Mouse (Mus musculus) telencephalon, adult 2 months (tissue): ENCODE results near the gene Aldh9a1.

Experiments used
- DNase-seq: peaks from one replicate; pipeline ENCODE4 v3.0.0-alpha.2; 2011; ENCODE audit warnings: low read depth, low spot score

The Aldh9a1 gene

DNA sequence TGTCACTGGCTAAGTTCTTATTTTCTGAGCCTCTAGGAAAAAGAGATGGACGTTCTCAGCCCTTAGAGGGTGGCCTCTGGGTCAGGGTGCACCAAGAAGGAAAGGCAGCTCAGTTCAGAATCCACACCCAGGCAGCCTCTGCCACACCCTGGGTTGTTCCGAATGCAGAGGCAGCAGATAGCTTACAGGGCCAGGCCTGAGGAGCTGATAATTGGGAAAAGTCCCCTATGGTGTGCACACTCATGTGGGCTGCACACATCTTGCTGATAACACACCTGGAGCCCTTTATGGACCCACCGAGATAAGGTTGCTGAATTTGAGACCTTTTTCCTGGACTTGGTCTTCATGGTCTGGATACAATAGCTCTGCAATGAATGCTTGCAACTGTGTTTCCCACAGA lies 34.4 kb downstream of the Aldh9a1 start:
- no peak for DNase-seq

- DNase-seq, result no peak
These were observed 35.4 kb downstream of the Aldh9a1 start for GRCm38 (mm10) chr1:167385211-167385610.

- no peak for DNase-seq
These were observed 35.8 kb downstream of the Aldh9a1 start for GRCm38 (mm10) chr1:167385636-167386035.

DNA sequence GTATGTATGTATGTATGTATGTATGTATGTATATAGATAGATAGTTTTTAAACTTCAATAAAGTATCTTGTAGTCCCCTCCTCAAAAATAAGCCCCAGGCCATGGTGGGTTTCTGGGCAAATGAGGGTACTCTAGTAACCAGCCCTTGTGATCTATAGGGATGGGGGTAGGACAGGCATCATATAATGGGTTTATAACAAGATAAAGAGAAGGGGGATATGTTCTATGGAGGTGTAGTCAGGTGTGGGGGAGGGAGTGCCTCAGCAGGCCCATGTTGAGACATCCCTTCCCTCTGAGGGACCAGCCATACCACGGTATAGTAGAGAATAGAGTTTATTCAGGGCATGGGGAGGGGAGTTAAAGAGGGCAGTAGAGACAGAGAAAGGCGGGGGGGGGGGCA lies 36.7 kb downstream of the Aldh9a1 start:
- no peak for DNase-seq

GRCm38 (mm10) chr1:167387310-167387709 lies 37.5 kb downstream of the Aldh9a1 start:
- DNase-seq, result no peak

DNA sequence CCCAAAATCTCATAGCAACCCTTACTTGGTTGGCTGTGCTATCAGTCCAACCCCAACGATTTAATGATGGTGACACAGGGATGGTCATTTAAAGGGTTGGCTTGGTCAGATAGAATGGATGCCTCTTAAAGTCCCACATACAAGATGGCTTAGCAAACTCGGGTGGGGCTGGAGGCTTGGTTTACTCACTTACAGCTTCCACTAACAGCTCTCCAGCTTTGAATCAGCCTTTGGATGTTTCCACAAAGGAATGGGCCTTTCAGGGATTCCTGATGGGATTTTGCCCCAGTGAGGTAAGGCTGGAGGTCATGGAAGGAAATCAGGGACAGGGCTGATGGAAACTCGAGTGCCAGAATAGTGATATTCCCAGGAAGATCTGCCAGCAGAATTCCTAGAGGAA lies 38.0 kb downstream of the Aldh9a1 start:
- no peak for DNase-seq

GRCm38 (mm10) chr1:167388571-167388970 lies 38.8 kb downstream of the Aldh9a1 start:
- DNase-seq, result no peak

DNA sequence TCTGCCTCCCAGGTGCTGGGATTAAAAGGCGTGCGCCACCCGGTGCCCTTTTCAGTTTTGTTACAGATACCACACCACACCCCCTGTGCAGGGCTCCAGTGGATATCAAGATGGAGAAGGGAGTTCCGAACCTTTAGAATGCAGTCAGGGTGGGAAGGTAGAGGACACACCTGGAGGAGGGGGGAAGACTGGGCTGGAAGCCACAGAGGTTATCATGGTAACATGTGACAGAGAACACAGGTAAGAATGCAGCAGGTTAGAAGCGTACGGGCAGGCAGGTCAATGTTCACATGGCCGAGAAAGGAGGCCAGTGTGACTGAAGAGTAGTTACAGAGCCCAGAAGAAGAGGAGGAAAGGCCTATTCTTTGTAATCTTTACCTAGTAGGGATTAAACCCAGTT lies 39.8 kb downstream of the Aldh9a1 start:
- no peak for DNase-seq

DNA sequence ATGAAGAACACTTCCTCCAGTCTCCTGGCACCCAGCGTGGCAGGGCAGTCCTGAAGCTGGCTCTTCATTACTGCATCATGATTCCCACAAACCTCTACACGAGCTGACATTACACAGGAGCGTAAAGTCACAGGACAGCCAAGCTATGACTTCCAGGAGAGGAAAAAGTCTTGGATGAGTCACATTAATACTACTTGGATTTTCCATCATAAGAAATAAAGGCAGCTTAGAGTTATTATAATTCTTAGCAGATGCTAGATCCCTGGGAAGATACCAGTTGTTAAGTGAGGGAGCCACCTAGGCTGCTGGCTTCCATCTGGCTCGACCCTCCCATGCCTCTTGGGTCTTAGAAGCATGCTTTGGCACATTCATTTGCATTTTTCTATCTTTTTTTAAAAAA lies 40.6 kb downstream of the Aldh9a1 start:
- DNase-seq, result no peak

GRCm38 (mm10) chr1:167391241-167391640 lies 41.5 kb downstream of the Aldh9a1 start:
- DNase-seq, result no peak

DNA sequence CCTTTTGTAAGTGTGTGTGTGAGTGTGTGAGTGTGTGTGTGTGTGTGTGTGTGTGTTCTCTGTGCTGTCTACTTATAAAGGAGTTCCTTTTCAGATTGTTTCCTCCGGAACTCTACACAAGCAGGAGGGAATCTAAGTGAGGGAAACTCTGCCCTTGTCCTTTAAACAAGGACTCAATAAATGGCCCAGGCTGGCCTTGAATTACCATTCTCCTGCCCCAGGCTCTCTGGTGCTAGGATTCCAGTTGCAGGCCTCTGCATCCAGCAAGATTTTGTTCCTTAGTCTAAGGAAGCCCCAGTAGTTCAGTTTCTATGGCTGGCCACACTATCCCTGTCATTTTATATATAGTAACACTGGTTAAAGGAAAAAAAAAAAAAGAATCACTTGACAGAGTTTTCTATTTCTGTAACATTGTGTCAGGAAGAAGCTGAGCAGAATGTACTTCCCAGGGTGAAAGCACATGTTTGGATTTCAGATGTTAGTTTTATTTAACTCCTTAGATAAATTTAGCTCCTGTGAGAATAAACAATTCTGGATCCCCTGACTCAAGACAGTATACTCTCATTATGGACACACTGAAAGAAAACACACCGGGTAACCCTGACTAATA lies 42.3 kb downstream of the Aldh9a1 start:
- peak; percentile 42 for DNase-seq

GRCm38 (mm10) chr1:167392687-167393086 lies 42.9 kb downstream of the Aldh9a1 start:
- peak; percentile 23 for DNase-seq

- DNase-seq, result peak; percentile 12
These were observed 43.5 kb downstream of the Aldh9a1 start for GRCm38 (mm10) chr1:167393281-167393680.

GRCm38 (mm10) chr1:167393683-167394492 lies 44.1 kb downstream of the Aldh9a1 start, which contains the start of gene Mgst3:
Gene Mgst3 (minus strand): TSS chr1:167393841.
- peak; percentile 95 for DNase-seq

DNA sequence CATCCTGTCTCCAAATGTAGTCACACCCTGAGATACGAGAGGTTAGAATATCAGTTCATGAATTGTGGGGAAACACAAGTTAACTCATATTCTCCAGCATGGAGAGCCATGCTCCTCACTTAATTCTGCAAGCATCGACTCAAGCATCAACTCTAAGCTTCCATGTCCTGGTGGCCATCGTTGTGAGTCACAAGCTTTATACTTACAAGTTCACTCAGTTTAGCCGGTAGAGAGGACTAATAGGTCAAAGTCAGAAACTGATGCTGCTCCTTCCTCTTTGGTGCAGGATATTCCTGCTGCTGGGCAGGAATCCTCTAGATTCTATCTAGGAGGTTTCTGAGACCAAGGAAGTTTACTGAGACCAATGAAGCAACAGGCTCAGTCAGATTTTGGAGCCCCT lies 55.4 kb downstream of the Aldh9a1 start:
- no peak for DNase-seq

GRCm38 (mm10) chr1:167409601-167410000 lies 59.8 kb downstream of the Aldh9a1 start:
- no peak for DNase-seq

- DNase-seq, result no peak
These were observed 62.4 kb downstream of the Aldh9a1 start for GRCm38 (mm10) chr1:167411991-167412715.

DNA sequence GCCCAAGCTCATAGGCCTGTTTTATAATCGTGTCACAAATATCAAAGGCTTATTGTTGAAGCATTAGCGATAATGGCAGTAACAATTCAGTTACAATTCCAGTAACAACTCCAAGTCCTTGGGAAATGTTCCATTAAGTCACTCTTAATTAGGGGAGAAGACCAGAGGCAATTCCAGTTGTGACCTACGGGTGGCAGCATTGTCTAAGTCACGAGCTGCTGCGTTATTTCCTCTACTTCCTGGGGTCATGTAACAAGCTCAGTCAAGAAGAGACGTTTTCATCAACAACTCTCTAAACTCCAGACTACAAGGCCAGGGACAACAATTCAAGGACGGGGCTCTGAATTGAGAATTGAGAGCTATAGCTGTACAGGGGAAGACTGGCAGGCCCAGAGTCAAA lies 65.1 kb downstream of the Aldh9a1 start:
- peak; percentile 42 for DNase-seq
